Mouse (Mus musculus): ENCODE data around the gene Mettl13. TPM values are rescaled to one million over a fixed set of nuclear protein-coding genes. Genes with fewer than 3 reads are reported as not detected.

Mettl13 gene
- polyA plus RNA-seq, 1 experiment from 2014 or later: 20.9 TPM

- Histone ChIP-seq H3K27ac (ENCODE audit: low read depth) (no peak overlapping the region), H3K27me3 (ENCODE audit: insufficient read depth, low read length) (no peaks in the 10 kb centered on the region), H3K36me3 (ENCODE audit: insufficient read depth) (no peaks in the 10 kb centered on the region), H3K4me1 (ENCODE audit: insufficient read depth) (no peaks in the 10 kb centered on the region), H3K9me3 (ENCODE audit: low read depth, low read length) (no peaks in the 10 kb centered on the region), H3K4me3 (ENCODE audit: low read depth, low read length) (no peak overlapping the region), H3K4me2 (no peak overlapping the region), H3K9ac (no peak overlapping the region)
- no peak for TF ChIP-seq CTCF (IDR thresholded peaks at IDR 0.05; ENCODE audit: low read depth)
- DNase-seq: no peak
- 71% methylated on average over 4 of the region's 4 CpGs for WGBS
- no peak for ATAC-seq (ENCODE audit: insufficient read depth)
Measured at GRCm38 (mm10) chr1:162508211-162509005, 39.9 kb downstream of the Mettl13 start.

GRCm38 (mm10) chr1:162506516-162506915 is 41.8 kb downstream of the Mettl13 start:
- Histone ChIP-seq H3K9ac (no peak overlapping the region), H3K9me3 (ENCODE audit: low read depth, low read length) (no peaks in the 10 kb centered on the region), H3K27me3 (ENCODE audit: insufficient read depth, low read length) (no peaks in the 10 kb centered on the region), H3K27ac (ENCODE audit: low read depth) (no peak overlapping the region), H3K4me3 (ENCODE audit: low read depth, low read length) (no peak overlapping the region), H3K4me1 (ENCODE audit: insufficient read depth) (no peaks in the 10 kb centered on the region), H3K4me2 (no peak overlapping the region), H3K36me3 (ENCODE audit: insufficient read depth) (no peaks in the 10 kb centered on the region)
- no peak for TF ChIP-seq CTCF (IDR thresholded peaks at IDR 0.05; ENCODE audit: low read depth)
- 69% methylated on average over 4 of the region's 4 CpGs for WGBS
- no peak for ATAC-seq (ENCODE audit: insufficient read depth)
- peak; percentile 9 for DNase-seq

GRCm38 (mm10) chr1:162505649-162506048 is 42.7 kb downstream of the Mettl13 start:
- no peaks in the 10 kb centered on the region for H3K27me3 ChIP-seq (ENCODE audit: insufficient read depth, low read length)
- no peak overlapping the region for H3K9ac ChIP-seq
- no peak for TF ChIP-seq CTCF (IDR thresholded peaks at IDR 0.05; ENCODE audit: low read depth)
- ATAC-seq (ENCODE audit: insufficient read depth) (no peak), DNase-seq (no peak)
- H3K36me3 ChIP-seq (ENCODE audit: insufficient read depth): no peaks in the 10 kb centered on the region
- no peak overlapping the region for H3K4me3 ChIP-seq (ENCODE audit: low read depth, low read length)
- WGBS: 80% methylated on average over 6 of the region's 6 CpGs
- no peak overlapping the region for H3K4me2 ChIP-seq
- no peaks in the 10 kb centered on the region for H3K9me3 ChIP-seq (ENCODE audit: low read depth, low read length)
- no peaks in the 10 kb centered on the region for H3K4me1 ChIP-seq (ENCODE audit: insufficient read depth)
- H3K27ac ChIP-seq (ENCODE audit: low read depth): no peak overlapping the region

Other genes starting within 250 kb of the Mettl13 start
- 2.6 and 2.8 TPM in 2 replicates for gene Dnm3, start 70.5 kb downstream of the Mettl13 start, polyA plus RNA-seq (2014; fragmentation: Nextera tagmentation; extraction: Ambion mirVana)
- 48.3 and 48.4 TPM in 2 replicates for gene Vamp4, start 22.0 kb upstream of the Mettl13 start, polyA plus RNA-seq (2014; fragmentation: Nextera tagmentation; extraction: Ambion mirVana)
- not detected in 2 replicates for gene Myoc, start 90.6 kb upstream of the Mettl13 start, polyA plus RNA-seq (2014; fragmentation: Nextera tagmentation; extraction: Ambion mirVana)
- not detected in 2 replicates for gene Myocos, start 109.7 kb upstream of the Mettl13 start, polyA plus RNA-seq (2014; fragmentation: Nextera tagmentation; extraction: Ambion mirVana)
- 178 and 180 TPM in 2 replicates for gene Prrc2c, start 192.0 kb upstream of the Mettl13 start, polyA plus RNA-seq (2014; fragmentation: Nextera tagmentation; extraction: Ambion mirVana)